Mouse (Mus musculus) T-cell, adult 2 months (primary cell): ENCODE results near the gene Siah2.
A peak's percentile ranks its signal among the peaks of the same experiment; 100 is the strongest.

ENCODE experiments used
- DNase-seq: peaks from one replicate; pipeline ENCODE4 v3.0.0; 2022; ENCODE audit warnings: low spot score

Gene Siah2

DNA sequence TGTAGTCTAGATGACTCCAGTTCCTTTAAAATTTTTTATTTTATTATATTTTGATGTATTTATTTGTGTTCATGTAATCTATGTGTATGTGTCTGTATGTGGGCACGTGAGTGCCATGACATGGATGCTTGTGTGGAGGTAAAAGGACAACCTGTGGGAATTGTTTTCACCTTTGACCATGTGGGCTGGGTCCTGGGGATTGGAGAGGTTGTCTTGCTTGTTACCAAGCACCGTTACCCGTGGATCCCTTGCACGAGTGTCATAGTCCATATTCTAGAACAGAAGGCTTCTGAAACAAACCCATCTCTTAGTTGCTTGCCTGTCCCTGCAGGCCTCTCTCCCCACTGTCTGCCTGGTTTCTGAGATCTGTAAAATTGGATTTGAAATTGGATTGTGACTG lies 31.6 kb downstream of the Siah2 start:
- DNase-seq = no peak

DNA sequence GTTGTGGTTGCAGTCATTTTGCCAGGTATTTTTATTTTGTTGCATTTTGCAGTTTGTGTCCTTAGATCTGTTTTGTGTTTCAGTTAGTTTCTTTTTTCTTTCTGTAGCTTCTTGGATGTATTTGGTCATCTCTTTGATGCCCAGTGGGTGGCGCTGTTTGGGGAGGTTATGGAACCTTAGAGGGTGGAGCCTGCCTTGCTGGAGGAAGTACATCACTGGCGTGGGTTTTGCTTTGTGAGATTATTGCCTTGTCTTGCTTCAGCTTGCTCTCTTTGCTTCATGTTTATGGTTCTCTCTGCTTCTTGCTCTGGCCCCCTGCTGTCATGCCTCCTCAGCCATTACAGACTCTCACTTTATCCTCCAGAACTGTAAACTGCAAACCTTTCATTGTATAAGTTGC lies 34.8 kb downstream of the Siah2 start:
- peak; percentile 69 for DNase-seq

DNA sequence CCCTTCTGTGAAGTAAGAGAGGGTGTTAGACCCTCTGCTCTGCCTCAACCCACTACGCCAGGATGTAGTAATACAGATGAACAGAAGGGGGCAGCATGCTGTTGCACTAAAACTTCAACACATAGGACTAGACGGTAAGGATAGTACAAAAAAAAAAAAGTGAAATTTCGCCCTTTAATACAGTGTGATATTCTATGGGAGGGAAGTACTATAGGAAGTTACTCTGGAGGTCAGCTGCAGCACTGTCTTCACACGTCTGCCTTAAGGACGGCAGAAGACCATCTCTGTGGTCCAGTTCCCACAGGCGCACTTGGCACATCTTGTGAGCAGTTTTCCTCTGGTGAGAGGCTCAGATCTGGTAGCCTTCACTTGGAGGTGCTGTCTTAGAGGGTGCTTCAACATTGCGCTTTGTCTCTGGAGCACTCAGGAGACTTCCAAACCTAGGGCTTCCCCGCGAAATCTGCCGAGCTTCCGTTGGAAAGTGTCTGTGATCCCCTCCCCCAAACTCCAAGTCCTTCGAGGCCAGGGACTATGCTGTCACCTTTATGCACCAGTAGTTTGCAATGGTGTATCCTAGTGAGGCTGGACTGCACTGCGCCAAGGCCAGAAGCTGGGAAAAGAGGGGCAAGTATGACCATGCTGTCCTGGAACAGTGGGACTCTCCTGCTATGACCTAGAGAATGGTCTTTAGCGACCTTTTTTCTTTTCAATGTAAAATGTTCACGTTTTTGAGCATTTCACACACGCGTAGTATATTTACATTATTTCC lies 36.7 kb downstream of the Siah2 start:
- DNase-seq = peak; percentile 59

DNA sequence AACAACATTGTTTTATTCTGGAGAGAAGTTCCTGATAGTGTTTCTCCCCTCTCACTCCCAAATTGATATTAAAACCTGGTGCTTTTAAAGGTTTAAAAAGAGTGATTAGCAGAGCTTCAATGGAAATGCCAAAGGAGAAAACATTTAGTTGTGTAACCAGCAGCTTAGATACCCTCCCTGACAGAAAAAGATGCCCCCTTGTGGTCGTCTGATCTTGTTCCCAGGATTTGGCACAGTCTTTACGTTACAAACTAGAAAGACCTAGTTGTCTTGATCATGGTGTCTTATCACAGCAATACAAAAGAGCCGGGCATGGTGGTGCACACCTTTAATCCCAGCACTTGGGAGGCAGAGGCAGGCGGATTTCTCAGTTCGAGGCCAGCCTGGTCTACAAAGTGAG lies 38.3 kb downstream of the Siah2 start:
- DNase-seq = peak; percentile 15

DNA sequence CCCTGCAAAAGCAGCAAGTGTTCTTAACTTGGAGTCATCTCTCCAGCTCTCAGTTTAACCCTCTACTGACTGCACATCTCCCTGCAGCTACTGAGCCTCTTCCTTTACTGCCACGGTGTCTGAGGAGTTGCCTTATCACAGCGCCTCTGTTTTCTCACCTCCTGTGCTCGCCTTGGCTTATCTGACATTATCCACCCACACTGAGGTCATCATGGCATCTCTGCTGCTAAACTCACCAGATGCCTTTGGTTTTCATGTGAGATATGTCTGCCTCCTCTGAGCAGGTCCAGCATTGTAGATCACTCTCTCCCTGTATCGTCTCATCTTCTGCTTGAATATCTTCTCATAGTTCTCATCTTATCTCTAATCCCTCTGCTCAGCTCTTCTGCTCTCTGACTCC lies 41.9 kb downstream of the Siah2 start:
- no peak for DNase-seq

DNA sequence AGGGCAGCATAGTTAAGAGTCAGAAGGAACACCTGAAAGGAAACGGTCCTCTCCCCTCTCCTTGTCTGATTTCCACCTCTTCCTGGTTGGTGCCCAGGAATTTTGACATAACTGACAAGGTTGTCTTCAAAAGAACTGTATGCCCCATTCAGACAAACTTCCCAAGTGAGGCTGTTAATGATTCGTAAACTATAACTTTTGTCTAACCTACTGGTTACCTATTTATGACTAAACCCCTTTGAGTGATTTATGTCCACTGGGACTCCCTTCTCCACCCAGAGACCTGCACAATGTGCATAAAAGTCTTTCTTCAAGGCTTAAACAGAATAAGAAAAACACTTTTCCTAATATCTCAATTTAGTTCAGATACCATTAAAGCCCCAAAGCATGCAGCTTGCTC lies 45.0 kb downstream of the Siah2 start:
- DNase-seq = no peak

DNA sequence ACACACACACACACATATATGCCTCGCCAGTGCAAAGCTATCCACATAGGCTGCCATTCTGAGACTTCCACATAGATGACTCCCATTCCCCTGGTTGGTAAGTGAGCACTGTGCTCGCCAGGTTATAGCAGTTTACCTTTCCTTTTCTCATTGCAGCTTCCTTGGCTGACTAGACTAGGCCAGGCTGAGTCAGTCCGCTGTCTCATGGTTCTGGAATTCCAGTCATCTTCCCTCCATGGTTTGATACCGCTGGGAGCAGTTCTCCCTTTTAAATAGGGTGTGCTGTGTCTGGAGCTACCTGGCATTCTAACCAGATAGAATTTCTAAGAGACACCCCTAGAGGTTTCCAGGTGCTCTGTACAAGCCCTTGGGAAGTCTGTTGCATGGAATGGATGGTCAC lies 46.0 kb downstream of the Siah2 start:
- DNase-seq = no peak

DNA sequence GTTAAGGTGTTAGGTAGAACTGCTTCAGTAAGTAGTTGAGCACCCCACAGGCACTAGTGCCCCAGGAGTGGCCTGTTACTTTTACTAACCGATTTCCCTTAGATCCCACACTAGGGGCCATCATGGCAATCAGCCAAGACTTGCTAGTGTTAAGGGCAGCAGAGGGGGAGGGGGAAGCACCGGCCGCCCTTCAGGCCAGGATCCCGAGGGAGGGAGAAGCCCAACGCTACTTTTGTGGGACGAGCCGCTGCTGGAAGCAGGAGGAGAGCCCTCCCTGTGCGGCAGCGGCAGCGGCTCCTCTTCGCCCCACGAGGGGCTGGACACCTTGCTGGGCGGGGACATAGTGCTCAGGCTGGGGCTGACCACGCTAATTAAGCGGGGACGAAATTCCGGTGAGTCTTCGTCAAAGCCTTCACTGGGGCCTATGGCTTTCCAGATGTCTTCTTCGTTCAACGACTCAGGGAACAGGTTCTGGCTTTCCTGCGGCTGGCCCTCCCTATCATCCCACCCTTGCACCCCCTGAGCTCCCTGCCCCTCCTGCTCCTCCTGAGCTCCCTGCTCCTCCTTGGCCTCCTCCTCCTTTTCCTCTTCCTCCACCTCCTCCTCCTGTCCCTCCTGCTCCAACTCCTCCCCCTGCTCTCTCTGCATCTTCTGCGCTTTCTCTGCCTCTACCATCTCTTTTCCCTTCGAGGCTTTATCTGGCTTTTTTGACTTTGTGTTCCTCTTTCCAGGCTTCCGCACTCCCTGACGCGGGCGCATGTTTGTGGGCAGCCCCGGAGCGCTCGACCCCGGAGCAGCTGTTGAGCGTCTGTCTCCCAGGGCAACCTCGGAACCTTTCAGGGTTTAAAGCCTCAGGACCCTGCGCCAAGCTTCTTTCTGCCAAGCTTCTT lies 55.5 kb downstream of the Siah2 start, which contains the start of gene Erich6:
Gene Erich6 (minus strand): TSS at position 802 of the 890 bp plus-strand sequence.
- DNase-seq = no peak

DNA sequence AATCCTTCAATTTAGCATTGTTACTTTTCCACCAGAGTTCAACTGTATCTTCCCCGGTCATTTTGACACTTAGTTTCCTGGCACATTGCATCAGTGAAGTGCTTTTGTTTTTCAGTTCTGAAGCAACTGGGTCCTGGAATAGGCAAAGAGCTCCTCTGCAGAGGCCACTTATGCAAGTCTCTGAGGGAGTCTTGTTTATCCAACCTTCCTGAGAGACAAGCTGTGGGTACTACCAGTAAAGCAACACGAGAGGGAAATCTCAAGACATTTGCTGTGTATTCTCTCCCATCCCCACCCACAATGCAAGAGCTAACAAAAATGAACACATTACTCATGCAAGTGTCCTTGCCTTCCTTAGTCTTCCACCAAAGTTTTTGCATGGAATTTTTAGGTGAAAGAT lies 60.5 kb downstream of the Siah2 start:
- DNase-seq = no peak

DNA sequence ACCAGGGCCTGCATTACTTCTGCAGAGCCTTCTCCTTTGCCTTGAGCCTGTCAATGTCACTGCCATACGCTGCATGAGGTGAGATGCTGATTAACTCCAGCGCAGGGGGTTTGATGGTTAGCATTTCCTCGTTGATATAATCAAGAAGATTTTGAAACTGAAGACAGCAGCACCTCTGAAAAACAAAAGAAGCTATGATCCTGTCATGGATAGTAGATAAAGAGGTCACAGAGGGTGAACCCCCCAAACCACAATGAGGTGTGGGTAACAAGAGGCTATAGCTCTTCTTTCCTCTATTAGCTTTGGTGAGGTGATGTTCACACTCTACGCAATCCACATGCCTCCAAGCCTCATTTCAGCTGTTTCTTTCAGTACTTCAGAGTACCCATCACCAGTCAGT lies 67.2 kb downstream of the Siah2 start:
- DNase-seq = no peak
